Mouse (Mus musculus) heart, embryonic 13.5 days (tissue): ENCODE results near the gene Atf1. TPM values are rescaled to one million over a fixed set of nuclear protein-coding genes. Genes with fewer than 3 reads are reported as not detected.

Source experiments
- ATAC-seq: fragments of 200-750 bp; cut with Nextera tagmentation; 2 replicates; pipeline ENCODE4 v1.8.0; 2017; ENCODE audit warnings: moderate TSS enrichment; ENCODE audit not compliant: insufficient number of reproducible peaks, low FRiP score, low TSS enrichment; ENCODE audit errors: extremely low read depth
- H3K27ac ChIP-seq: fragments of 300-500 bp; sonication (generic); replicated peaks from 2 replicates; pipeline ENCODE4 v1.5.1; 2015; ENCODE audit warnings: moderate library complexity, mild to moderate bottlenecking, inconsistent platforms
- H3K27me3 ChIP-seq: fragments of 300-500 bp; sonication (generic); replicated peaks from 2 replicates; pipeline ENCODE4 v1.6.1; 2015; ENCODE audit warnings: mild to moderate bottlenecking, inconsistent platforms
- H3K36me3 ChIP-seq: fragments of 300-500 bp; sonication (generic); 2 replicates; pipeline ENCODE4 v1.6.1; 2015; ENCODE audit warnings: mild to moderate bottlenecking, inconsistent platforms
- H3K4me1 ChIP-seq: fragments of 300-500 bp; sonication (generic); 2 replicates; pipeline ENCODE4 v1.6.1; 2015; ENCODE audit warnings: inconsistent platforms
- H3K4me2 ChIP-seq: fragments of 300-500 bp; sonication (generic); 2 replicates; pipeline ENCODE4 v1.6.1; 2015; ENCODE audit warnings: inconsistent platforms, mild to moderate bottlenecking, moderate library complexity
- H3K4me3 ChIP-seq: fragments of 300-500 bp; sonication (generic); 2 replicates; pipeline ENCODE4 v1.5.1; 2015; ENCODE audit warnings: moderate library complexity, mild to moderate bottlenecking, inconsistent platforms
- H3K9ac ChIP-seq: fragments of 300-500 bp; sonication (generic); 2 replicates; pipeline ENCODE4 v1.6.1; 2015; ENCODE audit warnings: inconsistent platforms, mild to moderate bottlenecking, moderate library complexity
- H3K9me3 ChIP-seq: fragments of 300-500 bp; sonication (generic); 2 replicates; pipeline ENCODE4 v1.6.1; 2016; ENCODE audit warnings: inconsistent platforms
- WGBS: fragments of 180-500 bp; shearing (Covaris S2); methylation state at CpG from one replicate; pipeline ENCODE4 v1.1.7; 2015; ENCODE audit warnings: mixed read lengths; 5-methylcytosine and 5-hydroxymethylcytosine counted together
- polyA plus RNA-seq: library from polyadenylated mRNA; unstranded; fragments of >200 nt; fragmentation: Nextera tagmentation; extraction: Ambion mirVana; gene quantifications from 2 replicates; pipeline ENCODE4 v1.2.1, GENCODE M21; 2015

Atf1 gene
- polyA plus RNA-seq, 1 experiment from 2014 or later: 30.3 TPM

- no peaks in the 10 kb centered on the region for H3K27me3 ChIP-seq
- peaks cover 16% of the 10 kb centered on the region for H3K9me3 ChIP-seq
- no peak overlapping the region for H3K4me2 ChIP-seq
- WGBS: 89% methylated on average over 3 of the region's 3 CpGs
- no peak overlapping the region for H3K4me3 ChIP-seq
- peaks cover 60% of the 10 kb centered on the region for H3K36me3 ChIP-seq
- H3K27ac ChIP-seq: no peak overlapping the region
- H3K4me1 ChIP-seq: no peaks in the 10 kb centered on the region
- no peak for ATAC-seq
- no peak overlapping the region for H3K9ac ChIP-seq
These were observed 9.6 kb upstream of the Atf1 start for GRCm38 (mm10) chr15:100218018-100218417.

DNA sequence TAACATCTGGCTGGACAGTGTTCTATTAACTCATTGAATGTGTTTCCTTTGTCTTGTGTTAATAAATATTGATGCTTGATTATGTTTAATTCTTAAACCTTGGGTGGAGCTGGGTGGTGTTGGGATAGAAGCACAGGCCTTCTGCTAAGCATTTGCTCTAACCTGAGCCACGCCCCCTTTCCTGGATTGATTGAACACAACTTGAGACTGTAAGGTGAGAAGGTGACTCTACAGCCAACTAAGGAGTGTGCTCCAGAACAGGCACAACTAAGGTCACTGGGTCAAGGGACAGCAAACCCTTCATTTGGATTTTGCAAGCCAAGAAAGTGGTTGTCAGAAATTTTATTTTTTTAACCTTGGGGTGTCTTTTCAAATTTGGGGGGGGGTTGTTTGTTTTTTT is 8.2 kb upstream of the Atf1 start:
- peaks cover 27% of the 10 kb centered on the region for H3K9me3 ChIP-seq
- no peak overlapping the region for H3K4me2 ChIP-seq
- H3K4me1 ChIP-seq: no peaks in the 10 kb centered on the region
- 52% methylated on average over 1 of the region's 1 CpGs for WGBS
- no peak overlapping the region for H3K27ac ChIP-seq
- H3K36me3 ChIP-seq: peaks cover 55% of the 10 kb centered on the region
- H3K9ac ChIP-seq: no peak overlapping the region
- H3K27me3 ChIP-seq: no peaks in the 10 kb centered on the region
- ATAC-seq: no peak
- H3K4me3 ChIP-seq: no peak overlapping the region

DNA sequence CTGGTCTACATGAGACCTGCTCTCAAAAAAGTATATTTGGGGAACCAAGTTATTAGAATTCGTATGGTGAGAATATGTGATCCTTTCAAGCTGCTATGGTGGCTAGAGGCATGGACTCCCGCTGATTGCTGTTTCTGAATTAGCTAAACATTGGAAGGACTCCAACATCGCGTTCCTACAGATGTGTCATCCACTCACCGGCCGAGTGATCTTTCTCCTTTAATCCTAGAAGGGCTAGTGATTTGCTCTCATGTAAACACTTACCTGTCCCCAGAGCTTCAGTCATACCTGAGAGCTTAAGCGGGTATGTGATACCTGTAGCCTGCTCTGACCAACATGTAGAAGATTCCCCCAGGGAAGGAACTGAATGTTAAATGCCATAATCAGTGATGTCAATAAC is 6.7 kb upstream of the Atf1 start:
- no peak for ATAC-seq
- peaks cover 27% of the 10 kb centered on the region for H3K9me3 ChIP-seq
- H3K36me3 ChIP-seq: peaks cover 49% of the 10 kb centered on the region
- 81% methylated on average over 7 of the region's 7 CpGs for WGBS
- H3K9ac ChIP-seq: no peak overlapping the region
- H3K4me1 ChIP-seq: peaks cover 6% of the 10 kb centered on the region
- no peak overlapping the region for H3K4me2 ChIP-seq
- no peak overlapping the region for H3K4me3 ChIP-seq
- no peak overlapping the region for H3K27ac ChIP-seq
- no peaks in the 10 kb centered on the region for H3K27me3 ChIP-seq

- no peak overlapping the region for H3K4me2 ChIP-seq
- H3K4me3 ChIP-seq: no peak overlapping the region
- WGBS: 88% methylated on average over 4 of the region's 4 CpGs
- H3K9me3 ChIP-seq: peaks cover 27% of the 10 kb centered on the region
- H3K9ac ChIP-seq: no peak overlapping the region
- no peak for ATAC-seq
- H3K27me3 ChIP-seq: no peaks in the 10 kb centered on the region
- peak overlapping the region; percentile 100 for H3K27ac ChIP-seq
- peaks cover 34% of the 10 kb centered on the region for H3K4me1 ChIP-seq
- H3K36me3 ChIP-seq: peaks cover 26% of the 10 kb centered on the region
These were observed 2.2 kb upstream of the Atf1 start for GRCm38 (mm10) chr15:100225381-100225780.

DNA sequence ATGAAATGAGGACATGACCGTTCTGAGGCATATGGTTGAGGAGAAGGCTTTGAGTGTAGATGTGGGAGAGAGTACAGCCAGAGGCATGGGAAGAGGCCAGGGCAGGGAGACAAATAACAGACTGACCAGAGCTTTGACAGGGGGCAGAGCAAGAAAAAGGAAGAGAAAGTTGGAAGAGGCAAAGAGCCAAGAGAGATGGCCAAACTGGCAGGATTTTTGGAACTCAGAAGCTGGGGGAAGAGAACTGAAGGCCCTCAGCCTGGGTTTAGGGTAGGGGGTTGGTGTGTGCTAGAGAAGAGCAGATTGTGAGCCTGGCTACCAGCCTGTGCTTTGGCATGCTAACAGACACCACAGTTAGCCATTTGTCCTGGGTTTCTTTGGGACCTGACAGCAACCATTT is 1.7 kb upstream of the Atf1 start:
- H3K4me1 ChIP-seq: peaks cover 38% of the 10 kb centered on the region
- H3K4me3 ChIP-seq: no peak overlapping the region
- no peaks in the 10 kb centered on the region for H3K27me3 ChIP-seq
- H3K9me3 ChIP-seq: peaks cover 27% of the 10 kb centered on the region
- no peak overlapping the region for H3K9ac ChIP-seq
- H3K27ac ChIP-seq: peak overlapping the region; percentile 100
- WGBS: 85% methylated on average over 1 of the region's 1 CpGs
- no peak for ATAC-seq
- H3K36me3 ChIP-seq: peaks cover 26% of the 10 kb centered on the region
- 0 out of 2 replicates have a peak overlapping the region, but pooled peaks have one; percentile 71 for H3K4me2 ChIP-seq

GRCm38 (mm10) chr15:100227031-100227662 is 472 bp upstream of the Atf1 start:
- Histone ChIP-seq H3K9ac (peak overlapping the region; percentile 99), H3K27me3 (no peaks in the 10 kb centered on the region), H3K27ac (peak overlapping the region; percentile 100), H3K36me3 (peaks cover 22% of the 10 kb centered on the region), H3K4me1 (peaks cover 49% of the 10 kb centered on the region), H3K4me3 (peak overlapping the region; percentile 78), H3K4me2 (peak overlapping the region; percentile 71), H3K9me3 (peaks cover 20% of the 10 kb centered on the region)
- 0 out of 2 replicates have a peak, but pooled peaks have one; percentile 16 for ATAC-seq
- WGBS: under 1% methylated on average over 16 of the region's 17 CpGs

GRCm38 (mm10) chr15:100228535-100229336 is 1.1 kb downstream of the Atf1 start:
- Histone ChIP-seq H3K27me3 (no peaks in the 10 kb centered on the region), H3K9ac (peak overlapping the region; percentile 99)
- no peak for ATAC-seq

GRCm38 (mm10) chr15:100230655-100231054 is 3.0 kb downstream of the Atf1 start:
- H3K9me3 ChIP-seq: no peaks in the 10 kb centered on the region
- WGBS: 79% methylated on average over 1 of the region's 1 CpGs
- no peak for ATAC-seq

More at GRCm38 (mm10) chr15:100228535-100229336, 1.1 kb downstream of the Atf1 start:
- H3K4me1 ChIP-seq: peaks cover 50% of the 10 kb centered on the region
- peak overlapping the region; percentile 78 for H3K4me3 ChIP-seq
- peak overlapping the region; percentile 71 for H3K4me2 ChIP-seq
- H3K36me3 ChIP-seq: peaks cover 23% of the 10 kb centered on the region
- H3K9me3 ChIP-seq: 0 out of 2 replicates have a peak, but pooled peaks cover 4% of the 10 kb centered on the region
- H3K27ac ChIP-seq: peak overlapping the region; percentile 100
- 10% methylated on average over 16 of the region's 16 CpGs for WGBS

DNA sequence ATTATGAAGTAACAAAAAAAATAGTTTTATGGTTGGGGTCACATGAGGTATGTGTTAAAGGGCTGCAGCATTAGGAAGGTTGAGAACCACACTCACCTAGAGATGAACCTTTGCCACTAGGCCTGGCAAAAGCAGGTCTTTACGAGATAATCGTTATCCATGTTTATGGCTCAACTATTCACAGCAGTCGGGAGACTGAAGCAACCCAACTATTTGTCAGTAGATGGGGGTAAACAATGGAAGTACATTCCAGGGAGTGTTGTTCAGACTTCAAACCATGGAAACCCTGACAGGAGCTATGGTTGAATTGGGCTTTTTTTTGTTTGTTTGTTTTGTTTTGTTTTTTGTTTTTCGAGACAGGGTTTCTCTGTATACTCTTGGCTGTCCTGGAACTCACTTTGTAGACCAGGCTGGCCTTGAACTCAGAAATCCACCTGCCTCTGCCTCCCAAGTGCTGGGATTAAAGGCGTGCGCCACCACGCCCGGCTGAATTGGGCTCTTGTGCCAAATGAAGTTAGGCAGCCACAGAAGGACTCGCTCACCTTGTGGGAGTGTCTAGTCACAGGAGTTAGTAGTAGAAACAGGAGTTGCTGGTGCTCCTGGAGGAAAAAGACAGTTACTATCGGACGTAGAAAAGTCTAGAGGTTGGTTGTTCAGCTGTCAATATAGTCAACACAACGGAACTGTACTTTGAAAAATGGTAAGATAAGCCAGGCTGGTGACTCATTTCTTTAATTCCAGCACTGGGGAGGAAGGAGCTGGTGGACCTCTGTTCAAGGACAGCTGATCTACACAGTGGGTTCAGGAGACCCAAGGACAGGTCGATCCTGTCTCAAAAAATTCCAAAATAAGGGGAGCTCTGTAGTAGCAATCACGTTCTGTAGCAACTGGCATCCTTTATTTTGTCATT is 4.3 kb downstream of the Atf1 start:
- Histone ChIP-seq H3K4me3 (no peak overlapping the region), H3K36me3 (peaks cover 43% of the 10 kb centered on the region), H3K27me3 (no peaks in the 10 kb centered on the region), H3K9ac (no peak overlapping the region), H3K4me1 (peaks cover 40% of the 10 kb centered on the region), H3K27ac (no peak overlapping the region; the same call in 1 of the 2 replicates), H3K4me2 (no peak overlapping the region), H3K9me3 (no peaks in the 10 kb centered on the region)
- 79% methylated on average over 14 of the region's 14 CpGs for WGBS
- ATAC-seq: no peak

More at GRCm38 (mm10) chr15:100230655-100231054, 3.0 kb downstream of the Atf1 start:
- Histone ChIP-seq H3K27me3 (no peaks in the 10 kb centered on the region), H3K27ac (no peak overlapping the region), H3K9ac (no peak overlapping the region), H3K4me1 (peaks cover 47% of the 10 kb centered on the region), H3K36me3 (peaks cover 31% of the 10 kb centered on the region), H3K4me2 (no peak overlapping the region), H3K4me3 (no peak overlapping the region)

- WGBS: 82% methylated on average over 12 of the region's 12 CpGs
- no peak for ATAC-seq
- Histone ChIP-seq H3K9ac (no peak overlapping the region), H3K4me2 (no peak overlapping the region), H3K27ac (no peak overlapping the region), H3K4me1 (peaks cover 36% of the 10 kb centered on the region), H3K4me3 (no peak overlapping the region), H3K9me3 (no peaks in the 10 kb centered on the region), H3K27me3 (no peaks in the 10 kb centered on the region), H3K36me3 (peaks cover 68% of the 10 kb centered on the region)
These were observed 7.8 kb downstream of the Atf1 start for GRCm38 (mm10) chr15:100235208-100235965.
